Mouse (Mus musculus): Measurements from ENCODE around the gene Ints5. TPM values are rescaled to one million over a fixed set of nuclear protein-coding genes. Genes with fewer than 3 reads are reported as not detected.

Ints5 gene
- polyA plus RNA-seq (2014; fragmentation: Illumina TruSeq; extraction: RNeasy Lipid Tissue Mini Kit (QIAGEN cat#74804); ENCODE audit: low read depth, low replicate concordance) = 8.8 TPM

DNA sequence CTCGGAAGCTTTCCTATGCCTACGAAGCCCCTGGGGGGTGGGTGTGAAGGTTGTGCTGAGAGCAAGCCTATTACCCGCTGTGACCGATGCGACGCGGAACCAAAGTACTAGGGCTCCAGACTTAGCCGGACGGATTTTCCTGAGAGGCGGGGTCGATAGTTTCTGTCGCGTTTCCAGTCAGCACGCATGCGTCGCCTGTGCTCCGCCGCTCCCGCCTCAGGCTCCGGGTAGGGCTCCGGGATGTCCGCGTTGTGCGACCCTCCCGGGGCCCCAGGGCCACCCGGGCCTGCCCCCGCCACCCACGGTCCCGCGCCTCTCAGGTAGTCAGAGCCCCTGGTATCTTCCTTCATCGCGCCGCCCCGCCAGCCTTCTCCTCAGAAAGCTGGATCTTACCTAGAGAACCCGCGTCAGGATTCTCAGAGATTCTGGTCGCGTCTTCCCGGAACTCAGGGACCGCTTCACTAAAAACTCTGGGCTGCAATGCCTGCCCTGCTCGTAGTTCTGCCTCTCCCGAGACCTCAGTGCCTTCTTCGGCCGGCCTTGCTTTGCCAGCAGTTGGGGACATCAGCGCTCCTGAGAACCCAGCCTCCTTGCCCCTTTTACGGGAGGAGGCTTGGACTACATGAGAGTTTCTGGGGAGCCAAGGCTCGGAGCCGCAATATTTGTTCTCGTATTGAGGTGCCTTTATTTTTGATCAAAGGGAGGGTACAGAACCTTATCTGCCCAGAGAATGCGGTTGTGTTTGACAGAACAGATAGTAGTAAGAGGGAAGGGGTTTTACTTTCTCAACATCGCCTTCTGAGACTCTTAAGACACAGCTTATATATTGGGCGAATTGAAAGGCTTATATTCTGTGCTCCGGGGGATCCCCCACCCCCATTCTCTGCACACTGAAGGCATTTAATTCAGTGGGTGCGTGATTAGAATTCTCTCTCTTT, at the start of gene Ints5:
Ints5 (plus strand) TSS at position 177 of the 938 bp plus-strand sequence.

DNA sequence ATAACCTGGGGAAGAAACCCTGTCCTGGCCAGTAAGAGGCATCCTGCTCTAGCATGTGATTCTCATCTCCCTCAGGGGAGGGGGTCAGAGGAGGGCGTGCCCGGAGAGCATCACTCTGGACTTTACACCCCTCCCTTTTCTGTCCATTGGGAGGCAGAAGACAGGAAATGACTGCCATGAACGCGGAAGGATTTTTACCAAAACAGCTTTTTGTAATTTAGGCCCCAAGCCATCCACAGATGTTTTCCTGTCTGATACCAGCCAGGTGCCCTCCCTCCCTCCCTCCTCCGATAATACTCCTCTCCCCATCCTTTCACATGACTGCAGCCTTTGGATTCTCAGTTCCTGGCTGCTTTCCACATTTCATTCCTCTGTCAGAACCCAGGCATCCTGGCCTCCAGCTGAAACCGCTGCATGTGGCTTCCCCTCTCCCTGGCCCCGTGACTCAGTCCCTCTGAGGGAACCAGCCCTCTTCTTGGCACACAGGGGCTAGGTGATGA, 42.4 kb upstream of the Ints5 start, which contains the start of gene Lrrn4cl:
Lrrn4cl (plus strand) TSS at position 367 of the 500 bp plus-strand sequence.

DNA sequence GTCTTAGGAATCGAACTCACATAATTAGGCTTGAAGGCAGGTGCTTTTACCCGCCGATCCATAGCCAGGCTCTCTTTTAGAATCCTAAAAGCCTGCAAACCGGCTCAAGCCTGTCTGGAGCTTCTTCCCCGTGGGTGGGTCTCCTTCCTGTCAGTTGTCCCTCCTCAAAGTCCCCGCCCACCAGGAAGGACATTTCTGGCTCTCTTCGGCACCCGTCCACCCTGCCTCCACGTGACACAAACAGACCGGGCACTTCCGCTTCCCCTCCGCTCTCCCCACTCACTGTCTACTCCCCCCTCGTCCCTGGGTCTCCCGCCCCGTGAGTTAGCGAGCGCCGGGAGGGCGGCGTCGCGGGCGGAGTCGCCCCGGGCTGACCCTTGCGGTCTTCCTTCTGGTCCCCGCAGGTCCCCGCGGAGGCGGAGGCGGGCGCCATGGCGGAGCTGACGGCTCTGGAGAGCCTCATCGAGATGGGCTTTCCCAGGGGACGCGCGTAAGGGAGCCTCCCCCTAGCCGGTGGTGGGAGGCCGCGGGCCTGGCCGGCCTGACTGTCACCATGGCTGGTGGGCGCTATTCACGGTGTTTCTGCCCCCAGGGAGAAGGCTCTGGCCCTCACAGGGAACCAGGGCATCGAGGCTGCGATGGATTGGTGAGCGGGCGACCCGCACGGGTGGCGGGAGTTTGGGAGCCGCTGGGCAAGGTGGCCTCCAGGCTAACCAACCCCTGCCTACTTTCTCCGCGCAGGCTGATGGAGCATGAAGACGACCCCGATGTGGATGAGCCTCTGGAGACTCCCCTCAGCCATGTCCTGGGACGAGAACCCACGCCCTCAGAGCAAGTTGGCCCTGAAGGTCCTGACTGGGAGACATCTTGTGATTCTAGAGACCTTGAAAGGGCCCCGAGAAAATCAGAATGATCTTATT, 21.3 kb upstream of the Ints5 start, which contains the start of gene Ubxn1:
Ubxn1 (plus strand) TSS at position 230 of the 920 bp plus-strand sequence.

DNA sequence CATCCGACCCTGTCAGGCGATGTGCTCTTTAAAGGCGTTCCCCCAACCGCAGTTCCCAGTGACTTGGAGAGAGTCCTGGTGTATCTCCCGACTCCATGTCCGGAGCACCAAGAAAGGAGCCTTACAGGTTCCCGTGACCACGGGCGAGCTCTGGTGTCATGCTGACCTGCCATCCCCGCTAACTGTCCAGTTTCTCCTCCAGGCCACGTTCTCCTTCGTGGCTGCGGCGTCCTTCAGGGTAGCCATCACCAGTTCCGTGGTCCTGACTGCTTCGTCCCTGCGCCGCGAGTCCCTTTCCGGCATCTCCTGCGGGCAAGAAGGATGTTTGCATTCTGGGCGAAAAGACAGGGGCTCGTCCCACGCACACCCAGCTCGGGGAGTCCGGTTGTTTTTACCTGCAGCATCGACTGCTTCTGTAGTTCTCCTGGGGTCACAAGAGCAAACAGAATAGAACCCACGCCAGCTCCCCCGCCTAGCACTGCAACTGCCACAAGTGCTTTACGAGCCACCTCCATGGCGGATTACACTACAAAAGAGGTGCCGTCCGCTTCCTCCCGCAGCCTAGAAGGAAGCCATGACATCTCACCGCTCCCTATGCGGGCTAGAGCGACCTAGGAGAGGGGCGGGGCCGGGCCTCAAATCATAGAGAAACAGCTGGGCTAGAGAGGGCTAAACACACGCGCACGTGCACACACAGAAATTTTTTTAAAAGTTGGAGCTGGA, 12.3 kb upstream of the Ints5 start, which contains the start of gene Uqcc3:
Uqcc3 (minus strand) TSS at position 613 of the 723 bp plus-strand sequence.

DNA sequence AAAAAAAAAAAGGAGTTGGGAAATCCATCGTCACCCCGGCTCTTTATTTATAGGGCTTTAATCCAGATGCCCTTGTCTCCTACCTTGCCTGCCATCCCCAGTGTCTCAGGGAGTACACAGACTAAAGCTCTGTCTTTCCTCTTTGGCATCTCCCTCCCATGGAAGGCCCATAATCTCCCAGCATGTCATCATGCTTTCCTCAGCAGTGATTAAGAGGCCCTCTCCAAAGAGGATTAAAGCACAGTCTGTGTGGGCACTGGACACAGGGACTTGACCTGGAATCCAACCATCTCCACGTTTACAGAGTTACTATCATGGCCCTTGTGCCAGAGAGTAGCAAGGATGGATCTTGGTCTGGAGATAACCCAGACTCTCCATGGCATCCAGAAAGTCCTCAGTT, 9.2 kb upstream of the Ints5 start, which contains the start of the genes Lbhd1 and Gm49403:
Lbhd1 (plus strand) TSS at position 117 of the 400 bp plus-strand sequence.
Gm49403 (plus strand) TSS at position 315 of the 400 bp plus-strand sequence.

DNA sequence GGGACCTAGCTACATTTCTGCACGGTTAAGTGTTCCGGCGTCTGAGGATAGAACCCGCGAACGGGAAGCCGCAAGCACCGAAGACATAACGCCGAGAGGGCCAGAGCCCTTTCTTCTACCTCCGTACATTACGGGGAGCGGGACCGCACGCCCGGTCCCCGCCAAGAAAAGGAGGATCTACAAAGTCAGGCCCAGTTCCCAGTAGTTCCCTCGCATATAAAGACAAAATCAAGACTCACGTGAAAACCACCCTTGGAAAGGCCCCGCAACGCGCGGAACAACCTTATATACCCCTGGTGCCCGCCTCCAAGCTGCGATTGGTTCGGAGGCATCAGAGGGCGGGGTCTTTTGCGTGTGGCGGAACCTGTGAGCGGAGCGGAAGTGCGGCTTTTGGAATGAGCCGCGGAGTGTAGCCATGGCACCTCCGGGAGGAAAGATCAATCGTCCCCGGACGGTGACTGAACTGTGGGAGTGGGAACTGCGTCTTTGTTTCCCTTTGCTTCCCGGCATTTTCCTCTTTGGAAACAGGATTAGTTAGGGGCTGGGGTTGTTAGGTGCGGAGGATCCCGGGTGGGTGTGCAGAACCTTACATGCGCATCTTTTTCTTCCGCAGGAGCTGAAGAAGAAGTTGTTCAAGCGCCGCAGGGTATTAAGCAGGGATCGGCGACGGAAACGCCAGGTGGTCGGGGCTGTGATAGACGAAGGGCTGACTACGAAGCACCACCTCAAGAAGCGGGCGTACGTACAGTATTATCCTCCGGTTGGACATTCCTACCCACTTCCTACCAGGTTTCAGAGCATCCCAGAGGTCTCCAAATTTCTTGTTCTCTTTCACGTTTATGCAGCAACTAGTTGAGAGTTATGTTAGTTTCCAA, 4.1 kb upstream of the Ints5 start, which contains the start of the genes 1810009A15Rik and Gm49416:
1810009A15Rik (plus strand) TSS at position 343 of the 875 bp plus-strand sequence.
Gm49416 (plus strand) TSS at position 416 of the 875 bp plus-strand sequence.

DNA sequence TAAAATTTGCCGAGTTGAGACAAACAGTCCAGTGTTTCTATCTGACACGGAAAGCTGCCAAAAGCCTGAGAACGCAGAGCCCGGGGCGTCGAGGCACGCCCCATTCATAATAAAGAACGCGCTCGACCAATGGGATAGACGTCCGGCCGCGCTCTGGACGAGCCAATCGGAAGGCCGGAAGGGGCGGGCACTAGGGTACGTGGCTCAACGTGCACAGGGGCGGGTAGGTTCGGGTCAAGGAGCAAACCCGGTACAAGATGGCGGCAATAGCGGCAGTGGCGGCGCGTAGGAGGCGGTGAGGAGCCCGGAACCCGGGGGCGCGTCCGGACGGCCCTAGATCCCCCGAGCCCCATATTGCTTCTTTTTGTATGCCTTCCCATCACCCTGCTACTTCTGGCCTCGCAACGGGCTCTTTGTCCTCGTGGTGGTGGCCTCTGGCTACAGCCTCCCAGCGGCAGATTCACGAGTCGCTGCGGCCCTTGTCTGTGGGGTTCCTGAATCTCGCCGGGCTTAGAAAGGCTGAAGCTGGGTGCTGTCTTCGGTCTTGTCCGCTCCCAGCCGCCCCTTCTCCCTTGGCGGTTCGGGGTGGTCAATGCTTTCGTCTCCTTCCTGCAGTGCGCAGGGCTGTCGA, 5.2 kb downstream of the Ints5 start, which contains the start of gene Ganab:
Ganab (plus strand) TSS at position 207 of the 631 bp plus-strand sequence.

DNA sequence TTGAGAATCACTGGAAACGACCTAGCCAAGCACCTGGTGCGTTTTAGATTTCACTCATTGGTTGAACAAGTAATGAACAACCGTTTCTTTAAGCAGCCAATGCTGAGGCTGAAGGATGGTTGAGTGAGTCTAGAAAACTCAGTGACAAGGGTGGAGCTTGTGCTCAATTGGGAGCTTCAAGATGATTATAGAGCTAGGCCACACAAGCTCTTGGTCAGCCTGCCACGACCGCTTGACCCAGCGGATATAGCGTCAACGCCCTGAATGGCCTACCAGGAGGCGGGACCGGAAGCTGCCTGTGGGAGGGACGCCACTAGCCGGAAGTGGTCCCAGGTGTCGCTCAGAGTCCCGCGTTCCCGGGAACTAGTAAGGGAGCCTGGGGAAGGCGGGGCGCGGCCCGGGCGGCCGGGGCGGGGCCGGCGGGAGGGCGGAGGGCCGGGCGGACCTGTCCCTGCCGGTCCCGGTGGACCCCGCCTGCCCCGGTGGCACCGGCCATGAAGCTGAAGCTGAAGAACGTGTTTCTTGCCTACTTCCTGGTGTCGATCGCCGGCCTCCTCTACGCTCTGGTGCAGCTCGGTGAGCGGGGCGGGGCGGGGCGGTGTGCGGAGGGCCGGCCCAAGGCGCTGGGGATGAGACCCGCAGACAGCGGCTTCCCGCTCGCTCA, 27.4 kb downstream of the Ints5 start, which contains the start of gene B3gat3:
B3gat3 (plus strand) TSS at position 302 of the 664 bp plus-strand sequence.

DNA sequence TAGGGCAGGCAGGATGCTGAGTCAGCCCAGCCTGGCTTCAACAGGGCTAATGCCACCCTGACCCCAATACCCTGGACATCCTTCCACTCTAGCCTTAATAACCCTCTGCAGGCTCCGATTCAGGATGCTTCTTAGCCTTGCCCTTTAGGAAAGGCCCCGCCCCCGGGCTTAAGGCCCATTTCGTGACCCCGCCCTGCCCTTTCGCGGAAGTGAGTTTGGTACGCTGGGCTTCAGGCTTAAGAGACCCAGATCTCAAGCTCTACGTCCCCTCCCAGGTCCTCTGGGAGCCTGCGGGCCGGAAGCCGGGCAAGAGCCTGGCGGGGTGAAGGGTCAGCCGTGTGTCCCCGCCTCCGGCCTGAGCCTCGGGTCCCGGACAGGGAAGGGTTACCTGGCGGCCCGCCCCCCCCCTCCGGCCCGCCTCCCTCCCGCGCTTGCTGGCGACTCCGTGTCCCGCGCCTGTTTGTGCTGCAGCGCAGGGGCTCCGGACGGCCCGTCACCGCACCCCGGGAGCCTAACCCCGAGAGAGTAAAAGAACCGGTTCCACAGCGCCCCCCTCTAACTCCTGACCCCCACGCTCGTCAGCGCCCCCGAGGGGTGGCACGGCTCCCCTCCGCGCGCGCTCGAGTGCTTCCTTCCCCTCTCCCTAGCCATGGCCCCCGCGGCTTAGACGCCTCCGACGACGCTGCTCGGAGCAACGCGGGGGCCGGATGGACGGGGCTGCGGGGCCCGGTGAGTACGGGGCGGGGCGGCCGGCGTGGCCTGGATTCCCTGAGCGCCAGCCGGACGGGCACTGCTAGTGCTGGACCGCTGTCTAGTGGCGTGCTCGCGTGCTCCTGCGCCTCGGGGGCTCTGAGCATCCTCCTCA, 36.7 kb downstream of the Ints5 start, which contains the start of the genes Rom1 and Eml3:
Rom1 (minus strand) TSS at position 133 of the 865 bp plus-strand sequence.
Eml3 (plus strand) TSS at position 329 of the 865 bp plus-strand sequence.

DNA sequence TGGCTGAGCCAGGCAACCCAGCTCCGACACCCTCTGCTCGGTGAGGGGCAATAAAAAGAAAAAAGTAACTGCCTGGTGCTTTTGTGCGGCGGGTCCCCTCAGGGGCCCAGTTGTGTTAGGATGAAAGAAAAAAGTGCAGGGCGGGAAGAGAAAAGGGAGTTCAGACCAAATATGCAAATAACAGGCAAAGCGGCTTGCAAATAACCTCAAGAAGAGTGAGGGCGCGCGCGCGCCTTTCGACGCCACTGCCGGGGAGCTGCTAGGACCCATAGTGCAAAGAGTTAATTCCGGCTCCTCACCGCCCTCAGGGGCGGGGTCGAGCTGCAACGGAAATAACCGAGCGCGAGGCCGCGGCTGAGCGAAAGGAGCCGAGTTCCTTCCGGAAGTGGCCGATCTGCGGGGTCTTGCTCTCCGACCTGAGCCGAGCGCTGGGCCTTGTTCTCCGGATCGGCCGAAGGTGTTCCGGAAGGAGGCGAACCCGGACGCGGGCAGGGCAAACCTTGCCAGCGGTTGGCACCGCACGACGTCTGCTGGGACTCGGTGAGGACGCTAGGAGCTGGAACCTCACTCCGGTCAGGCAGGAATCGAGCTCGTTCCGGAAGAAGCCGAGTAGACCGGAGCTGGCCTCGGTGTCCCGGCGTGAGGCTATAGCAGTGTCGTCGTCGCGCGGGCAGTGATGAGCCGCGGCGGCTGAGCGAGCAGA, 48.9 kb downstream of the Ints5 start, which contains the start of gene Mta2:
Mta2 (plus strand) TSS at position 361 of the 703 bp plus-strand sequence.

Other genes starting within 250 kb of the Ints5 start
- gene Chrm1, start 229.2 kb upstream of the Ints5 start, polyA plus RNA-seq (2014; fragmentation: Illumina TruSeq; extraction: RNeasy Lipid Tissue Mini Kit (QIAGEN cat#74804); ENCODE audit: low read depth, low replicate concordance) = not detected
- 53.3 TPM for gene Slc3a2, start 169.6 kb upstream of the Ints5 start, polyA plus RNA-seq (2014; fragmentation: Illumina TruSeq; extraction: RNeasy Lipid Tissue Mini Kit (QIAGEN cat#74804); ENCODE audit: low read depth, low replicate concordance)
- 21.9 TPM for gene Wdr74, start 157.2 kb upstream of the Ints5 start, polyA plus RNA-seq (2014; fragmentation: Illumina TruSeq; extraction: RNeasy Lipid Tissue Mini Kit (QIAGEN cat#74804); ENCODE audit: low read depth, low replicate concordance)
- gene 1700092M07Rik, start 152.3 kb upstream of the Ints5 start, polyA plus RNA-seq (2014; fragmentation: Illumina TruSeq; extraction: RNeasy Lipid Tissue Mini Kit (QIAGEN cat#74804); ENCODE audit: low read depth, low replicate concordance) = not detected
- gene Stx5a, start 151.6 kb upstream of the Ints5 start, polyA plus RNA-seq (2014; fragmentation: Illumina TruSeq; extraction: RNeasy Lipid Tissue Mini Kit (QIAGEN cat#74804); ENCODE audit: low read depth, low replicate concordance) = 51.6 TPM
- gene Nxf1, start 135.9 kb upstream of the Ints5 start, polyA plus RNA-seq (2014; fragmentation: Illumina TruSeq; extraction: RNeasy Lipid Tissue Mini Kit (QIAGEN cat#74804); ENCODE audit: low read depth, low replicate concordance) = 80.9 TPM
- 132 TPM for gene Tmem223, start 122.0 kb upstream of the Ints5 start, polyA plus RNA-seq (2014; fragmentation: Illumina TruSeq; extraction: RNeasy Lipid Tissue Mini Kit (QIAGEN cat#74804); ENCODE audit: low read depth, low replicate concordance)
- 18.0 TPM for gene Tmem179b, start 118.5 kb upstream of the Ints5 start, polyA plus RNA-seq (2014; fragmentation: Illumina TruSeq; extraction: RNeasy Lipid Tissue Mini Kit (QIAGEN cat#74804); ENCODE audit: low read depth, low replicate concordance)
- gene Taf6l, start 106.6 kb upstream of the Ints5 start, polyA plus RNA-seq (2014; fragmentation: Illumina TruSeq; extraction: RNeasy Lipid Tissue Mini Kit (QIAGEN cat#74804); ENCODE audit: low read depth, low replicate concordance) = 4.8 TPM
- gene Polr2g, start 94.4 kb upstream of the Ints5 start, polyA plus RNA-seq (2014; fragmentation: Illumina TruSeq; extraction: RNeasy Lipid Tissue Mini Kit (QIAGEN cat#74804); ENCODE audit: low read depth, low replicate concordance) = 84.7 TPM
- 1.9 TPM for gene Zbtb3, start 90.5 kb upstream of the Ints5 start, polyA plus RNA-seq (2014; fragmentation: Illumina TruSeq; extraction: RNeasy Lipid Tissue Mini Kit (QIAGEN cat#74804); ENCODE audit: low read depth, low replicate concordance)
- gene Ttc9c, start 73.7 kb upstream of the Ints5 start, polyA plus RNA-seq (2014; fragmentation: Illumina TruSeq; extraction: RNeasy Lipid Tissue Mini Kit (QIAGEN cat#74804); ENCODE audit: low read depth, low replicate concordance) = 19.7 TPM
- gene Hnrnpul2, start 73.0 kb upstream of the Ints5 start, polyA plus RNA-seq (2014; fragmentation: Illumina TruSeq; extraction: RNeasy Lipid Tissue Mini Kit (QIAGEN cat#74804); ENCODE audit: low read depth, low replicate concordance) = 53.1 TPM
- gene AC129217.1, start 63.2 kb upstream of the Ints5 start, polyA plus RNA-seq (2014; fragmentation: Illumina TruSeq; extraction: RNeasy Lipid Tissue Mini Kit (QIAGEN cat#74804); ENCODE audit: low read depth, low replicate concordance) = not detected
- gene Bscl2, start 55.5 kb upstream of the Ints5 start, polyA plus RNA-seq (2014; fragmentation: Illumina TruSeq; extraction: RNeasy Lipid Tissue Mini Kit (QIAGEN cat#74804); ENCODE audit: low read depth, low replicate concordance) = 28.4 TPM
- not detected for gene Gng3, start 53.8 kb upstream of the Ints5 start, polyA plus RNA-seq (2014; fragmentation: Illumina TruSeq; extraction: RNeasy Lipid Tissue Mini Kit (QIAGEN cat#74804); ENCODE audit: low read depth, low replicate concordance)
- 3.0 TPM for gene Lrrn4cl, start 42.2 kb upstream of the Ints5 start, polyA plus RNA-seq (2014; fragmentation: Illumina TruSeq; extraction: RNeasy Lipid Tissue Mini Kit (QIAGEN cat#74804); ENCODE audit: low read depth, low replicate concordance)
- 129 TPM for gene Ubxn1, start 21.5 kb upstream of the Ints5 start, polyA plus RNA-seq (2014; fragmentation: Illumina TruSeq; extraction: RNeasy Lipid Tissue Mini Kit (QIAGEN cat#74804); ENCODE audit: low read depth, low replicate concordance)
- 58.9 TPM for gene Uqcc3, start 12.1 kb upstream of the Ints5 start, polyA plus RNA-seq (2014; fragmentation: Illumina TruSeq; extraction: RNeasy Lipid Tissue Mini Kit (QIAGEN cat#74804); ENCODE audit: low read depth, low replicate concordance)
- 0.76 TPM for gene Lbhd1, start 9.3 kb upstream of the Ints5 start, polyA plus RNA-seq (2014; fragmentation: Illumina TruSeq; extraction: RNeasy Lipid Tissue Mini Kit (QIAGEN cat#74804); ENCODE audit: low read depth, low replicate concordance)
- not detected for gene Gm49403, start 9.1 kb upstream of the Ints5 start, polyA plus RNA-seq (2014; fragmentation: Illumina TruSeq; extraction: RNeasy Lipid Tissue Mini Kit (QIAGEN cat#74804); ENCODE audit: low read depth, low replicate concordance)
- gene 1810009A15Rik, start 4.2 kb upstream of the Ints5 start, polyA plus RNA-seq (2014; fragmentation: Illumina TruSeq; extraction: RNeasy Lipid Tissue Mini Kit (QIAGEN cat#74804); ENCODE audit: low read depth, low replicate concordance) = 33.7 TPM
- not detected for gene Gm49416, start 4.1 kb upstream of the Ints5 start, polyA plus RNA-seq (2014; fragmentation: Illumina TruSeq; extraction: RNeasy Lipid Tissue Mini Kit (QIAGEN cat#74804); ENCODE audit: low read depth, low replicate concordance)
- gene Ganab, start 5.1 kb downstream of the Ints5 start, polyA plus RNA-seq (2014; fragmentation: Illumina TruSeq; extraction: RNeasy Lipid Tissue Mini Kit (QIAGEN cat#74804); ENCODE audit: low read depth, low replicate concordance) = 55.4 TPM
- gene B3gat3, start 27.4 kb downstream of the Ints5 start, polyA plus RNA-seq (2014; fragmentation: Illumina TruSeq; extraction: RNeasy Lipid Tissue Mini Kit (QIAGEN cat#74804); ENCODE audit: low read depth, low replicate concordance) = 39.6 TPM
- gene Rom1, start 36.4 kb downstream of the Ints5 start, polyA plus RNA-seq (2014; fragmentation: Illumina TruSeq; extraction: RNeasy Lipid Tissue Mini Kit (QIAGEN cat#74804); ENCODE audit: low read depth, low replicate concordance) = 19.5 TPM
- 11.8 TPM for gene Eml3, start 36.5 kb downstream of the Ints5 start, polyA plus RNA-seq (2014; fragmentation: Illumina TruSeq; extraction: RNeasy Lipid Tissue Mini Kit (QIAGEN cat#74804); ENCODE audit: low read depth, low replicate concordance)
- gene Mta2, start 48.9 kb downstream of the Ints5 start, polyA plus RNA-seq (2014; fragmentation: Illumina TruSeq; extraction: RNeasy Lipid Tissue Mini Kit (QIAGEN cat#74804); ENCODE audit: low read depth, low replicate concordance) = 34.6 TPM
- gene Tut1, start 60.8 kb downstream of the Ints5 start, polyA plus RNA-seq (2014; fragmentation: Illumina TruSeq; extraction: RNeasy Lipid Tissue Mini Kit (QIAGEN cat#74804); ENCODE audit: low read depth, low replicate concordance) = 9.8 TPM
- gene Eef1g, start 74.0 kb downstream of the Ints5 start, polyA plus RNA-seq (2014; fragmentation: Illumina TruSeq; extraction: RNeasy Lipid Tissue Mini Kit (QIAGEN cat#74804); ENCODE audit: low read depth, low replicate concordance) = 285 TPM
- gene Ahnak, start 96.3 kb downstream of the Ints5 start, polyA plus RNA-seq (2014; fragmentation: Illumina TruSeq; extraction: RNeasy Lipid Tissue Mini Kit (QIAGEN cat#74804); ENCODE audit: low read depth, low replicate concordance) = 84.3 TPM
- gene Scgb1a1, start 195.0 kb downstream of the Ints5 start, polyA plus RNA-seq (2014; fragmentation: Illumina TruSeq; extraction: RNeasy Lipid Tissue Mini Kit (QIAGEN cat#74804); ENCODE audit: low read depth, low replicate concordance) = not detected
- gene Asrgl1, start 242.6 kb downstream of the Ints5 start, polyA plus RNA-seq (2014; fragmentation: Illumina TruSeq; extraction: RNeasy Lipid Tissue Mini Kit (QIAGEN cat#74804); ENCODE audit: low read depth, low replicate concordance) = 31.3 TPM

Measured in heart, adult 10 weeks (tissue).